Mouse (Mus musculus) heart, embryonic 14.5 days (tissue): ENCODE measurements around the gene Rab34. TPM values are rescaled to one million over a fixed set of nuclear protein-coding genes. Genes with fewer than 3 reads are reported as not detected.

Experiments used
- ATAC-seq: fragments of 200-750 bp; cut with Nextera tagmentation; 2 replicates; pipeline ENCODE4 v1.8.0; 2017; ENCODE audit warnings: low read depth, moderate TSS enrichment; ENCODE audit not compliant: insufficient number of reproducible peaks, insufficient read depth, low FRiP score
- H3K27ac ChIP-seq, 2 experiments: fragments of 200-500 bp in 1 of 2; fragments of 300-500 bp in 1 of 2; sonication (generic) in 1 of 2; replicated peaks in 1 of 2; 2 replicates each; pipeline ENCODE4 v1.5.1; 2012 to 2014; ENCODE audit warnings: low read depth in 2 of 2, low read length in 2 of 2, control low read depth in 1 of 2, mild to moderate bottlenecking in 1 of 2, mixed read lengths in 1 of 2; ENCODE audit not compliant: control insufficient read depth in 1 of 2, insufficient read depth in 1 of 2
- H3K27me3 ChIP-seq: fragments of 300-500 bp; sonication (generic); 2 replicates; pipeline ENCODE4 v1.6.1; 2014; ENCODE audit warnings: mild to moderate bottlenecking, low read length, control low read depth; ENCODE audit not compliant: control insufficient read depth, insufficient read depth
- H3K36me3 ChIP-seq: fragments of 300-500 bp; sonication (generic); 2 replicates; pipeline ENCODE4 v1.6.1; 2014; ENCODE audit warnings: mild to moderate bottlenecking, control low read depth, low read length, mixed read lengths; ENCODE audit not compliant: control insufficient read depth, insufficient read depth
- H3K4me1 ChIP-seq, 2 experiments: fragments of 200-500 bp in 1 of 2; fragments of 300-500 bp in 1 of 2; sonication (generic) in 1 of 2; 2 replicates each; pipeline ENCODE4 v1.6.1; 2012 to 2014; ENCODE audit warnings: low read length in 2 of 2, control low read depth in 1 of 2, mixed read lengths in 1 of 2; ENCODE audit not compliant: control insufficient read depth in 2 of 2, insufficient read depth in 2 of 2
- H3K4me2 ChIP-seq: fragments of 300-500 bp; sonication (generic); 2 replicates; pipeline ENCODE4 v1.6.1; 2014; ENCODE audit warnings: mild to moderate bottlenecking, low read length
- H3K4me3 ChIP-seq, 2 experiments: fragments of 200-500 bp in 1 of 2; fragments of 300-500 bp in 1 of 2; sonication (generic) in 1 of 2; 2 replicates each; pipeline ENCODE4 v1.5.1; 2012 to 2014; ENCODE audit warnings: low read length in 2 of 2, mild to moderate bottlenecking in 2 of 2, control low read depth in 1 of 2, low read depth in 1 of 2, moderate library complexity in 1 of 2; ENCODE audit not compliant: control insufficient read depth in 1 of 2, insufficient read depth in 1 of 2
- H3K9ac ChIP-seq: fragments of 300-500 bp; sonication (generic); 2 replicates; pipeline ENCODE4 v1.6.1; 2014; ENCODE audit warnings: mild to moderate bottlenecking, low read length
- H3K9me3 ChIP-seq: fragments of 300-500 bp; sonication (generic); 2 replicates; pipeline ENCODE4 v1.6.1; 2016; ENCODE audit warnings: low read length, control low read depth; ENCODE audit not compliant: control insufficient read depth
- WGBS: fragments of 180-500 bp; shearing (Covaris S2); extraction: QIAGEN DNeasy Blood & Tissue Kit; methylation state at CpG from one replicate; pipeline ENCODE4 v1.1.7; 2014; 5-methylcytosine and 5-hydroxymethylcytosine counted together
- polyA plus RNA-seq: library from polyadenylated mRNA; unstranded; fragments of >200 nt; fragmentation: Nextera tagmentation; extraction: Ambion mirVana; gene quantifications from 2 replicates; pipeline ENCODE4 v1.2.1, GENCODE M21; 2014

The Rab34 gene
- polyA plus RNA-seq, 1 experiment from 2014 or later: 61.8 TPM

GRCm38 (mm10) chr11:78210615-78211014 lies 22.4 kb downstream of the Rab34 start:
- no peaks in the 10 kb centered on the region for H3K27me3 ChIP-seq
- no peak overlapping the region for H3K27ac ChIP-seq
- WGBS: 75% methylated on average over 7 of the region's 7 CpGs
- ATAC-seq: no peak
- H3K4me2 ChIP-seq: no peak overlapping the region
- no peak overlapping the region for H3K4me3 ChIP-seq
- H3K9me3 ChIP-seq: no peaks in the 10 kb centered on the region
- peaks cover 100% of the 10 kb centered on the region for H3K36me3 ChIP-seq
- H3K4me1 ChIP-seq: no peaks in the 10 kb centered on the region
- no peak overlapping the region for H3K9ac ChIP-seq

GRCm38 (mm10) chr11:78211513-78211912 lies 23.3 kb downstream of the Rab34 start:
- no peak for ATAC-seq
- 79% methylated on average over 5 of the region's 5 CpGs for WGBS
- H3K27ac ChIP-seq: no peak overlapping the region

GRCm38 (mm10) chr11:78213086-78213817 lies 25.0 kb downstream of the Rab34 start:
- H3K4me3 ChIP-seq: no peak overlapping the region
- H3K4me2 ChIP-seq: no peak overlapping the region
- no peaks in the 10 kb centered on the region for H3K9me3 ChIP-seq
- ATAC-seq: no peak
- no peak overlapping the region for H3K9ac ChIP-seq
- H3K27me3 ChIP-seq: no peaks in the 10 kb centered on the region
- peaks cover 100% of the 10 kb centered on the region for H3K36me3 ChIP-seq
- no peaks in the 10 kb centered on the region for H3K4me1 ChIP-seq
- WGBS: 95% methylated on average over 14 of the region's 14 CpGs
- no peak overlapping the region for H3K27ac ChIP-seq

More at GRCm38 (mm10) chr11:78211513-78211912, 23.3 kb downstream of the Rab34 start:
- Histone ChIP-seq H3K9ac (no peak overlapping the region), H3K36me3 (peaks cover 100% of the 10 kb centered on the region), H3K9me3 (no peaks in the 10 kb centered on the region), H3K4me2 (no peak overlapping the region), H3K27me3 (no peaks in the 10 kb centered on the region), H3K4me1 (no peaks in the 10 kb centered on the region), H3K4me3 (no peak overlapping the region)

- H3K9me3 ChIP-seq: no peaks in the 10 kb centered on the region
- H3K4me3 ChIP-seq: no peak overlapping the region
- WGBS: 85% methylated on average over 11 of the region's 11 CpGs
- H3K27ac ChIP-seq: no peak overlapping the region
- no peak for ATAC-seq
- no peak overlapping the region for H3K4me2 ChIP-seq
- H3K4me1 ChIP-seq: no peaks in the 10 kb centered on the region
- H3K36me3 ChIP-seq: peaks cover 100% of the 10 kb centered on the region
- H3K9ac ChIP-seq: no peak overlapping the region
- no peaks in the 10 kb centered on the region for H3K27me3 ChIP-seq
Observed at GRCm38 (mm10) chr11:78215709-78216317, 27.6 kb downstream of the Rab34 start.

GRCm38 (mm10) chr11:78223586-78223985 lies 35.4 kb downstream of the Rab34 start:
- ATAC-seq: no peak
- H3K9ac ChIP-seq: no peak overlapping the region
- 90% methylated on average over 4 of the region's 4 CpGs for WGBS
- H3K27ac ChIP-seq: no peak overlapping the region
- H3K27me3 ChIP-seq: no peaks in the 10 kb centered on the region
- peaks cover 99% of the 10 kb centered on the region for H3K36me3 ChIP-seq
- H3K9me3 ChIP-seq: no peaks in the 10 kb centered on the region
- H3K4me1 ChIP-seq: no peaks in the 10 kb centered on the region
- H3K4me2 ChIP-seq: no peak overlapping the region
- H3K4me3 ChIP-seq: no peak overlapping the region

GRCm38 (mm10) chr11:78231518-78231917 lies 43.3 kb downstream of the Rab34 start:
- H3K4me3 ChIP-seq: no peak overlapping the region
- WGBS: 81% methylated on average over 6 of the region's 6 CpGs
- no peak overlapping the region for H3K4me2 ChIP-seq
- H3K27ac ChIP-seq: no peak overlapping the region
- H3K36me3 ChIP-seq: peaks cover 85% of the 10 kb centered on the region
- no peaks in the 10 kb centered on the region for H3K4me1 ChIP-seq
- H3K9ac ChIP-seq: no peak overlapping the region
- no peak for ATAC-seq
- H3K9me3 ChIP-seq: no peaks in the 10 kb centered on the region
- H3K27me3 ChIP-seq: no peaks in the 10 kb centered on the region

- Histone ChIP-seq H3K4me2 (no peak overlapping the region), H3K9ac (no peak overlapping the region), H3K4me3 (no peak overlapping the region), H3K4me1 (peaks cover 2 to 9% of the 10 kb centered on the region in 2 experiments; a peak in 3 of 4 replicates), H3K27ac (no peak overlapping the region), H3K9me3 (no peaks in the 10 kb centered on the region), H3K36me3 (peaks cover 27% of the 10 kb centered on the region), H3K27me3 (no peaks in the 10 kb centered on the region)
- ATAC-seq: no peak
- WGBS: 76% methylated on average over 9 of the region's 9 CpGs
Observed at GRCm38 (mm10) chr11:78240193-78240857, 52.1 kb downstream of the Rab34 start.
